Mouse (Mus musculus) natural killer cell, adult 2 months (primary cell): ENCODE results near the gene Efna3.
A peak's percentile ranks its signal among the peaks of the same experiment; 100 is the strongest.

ENCODE experiments used
- DNase-seq, 2 experiments: peaks; one replicate each; pipeline ENCODE4 v3.0.0; 2022; ENCODE audit warnings: low spot score in 2 of 2

The Efna3 gene

GRCm38 (mm10) chr3:89284261-89284660, 38.5 kb downstream of the Efna3 start:
- DNase-seq, result no peak

- DNase-seq, result no peak
Measured at GRCm38 (mm10) chr3:89282291-89282643, 40.5 kb downstream of the Efna3 start.

- peak; percentile 69 to 80 for DNase-seq
Measured at GRCm38 (mm10) chr3:89281579-89282290, 41.0 kb downstream of the Efna3 start.

GRCm38 (mm10) chr3:89280606-89281511, 41.9 kb downstream of the Efna3 start, which contains the start of gene Efna1:
Gene Efna1 (minus strand): TSS chr3:89281142.
- DNase-seq, result no peak

- DNase-seq, result no peak
Measured at GRCm38 (mm10) chr3:89280050-89280605, 42.6 kb downstream of the Efna3 start.

- peak; percentile 27 to 28 for DNase-seq
Measured at GRCm38 (mm10) chr3:89279153-89279890, 43.4 kb downstream of the Efna3 start.

GRCm38 (mm10) chr3:89278643-89279042, 44.1 kb downstream of the Efna3 start:
- DNase-seq, result no peak

GRCm38 (mm10) chr3:89278107-89278506, 44.7 kb downstream of the Efna3 start:
- no peak for DNase-seq

GRCm38 (mm10) chr3:89277281-89278021, 45.3 kb downstream of the Efna3 start:
- DNase-seq, result no peak

- no peak for DNase-seq
Measured at GRCm38 (mm10) chr3:89276061-89276460, 46.7 kb downstream of the Efna3 start.

GRCm38 (mm10) chr3:89271760-89272159, 51.0 kb downstream of the Efna3 start:
- no peak for DNase-seq

GRCm38 (mm10) chr3:89270891-89271290, 51.9 kb downstream of the Efna3 start:
- no peak for DNase-seq

- peak; percentile 35 to 48 for DNase-seq
Measured at GRCm38 (mm10) chr3:89270051-89270755, 52.6 kb downstream of the Efna3 start, which contains the start of gene Slc50a1. Gene Slc50a1 (minus strand): TSS chr3:89270570.

- no peak for DNase-seq
Measured at GRCm38 (mm10) chr3:89268916-89269315, 53.8 kb downstream of the Efna3 start.

- DNase-seq, result peak; percentile 59 to 67
Measured at GRCm38 (mm10) chr3:89266439-89266893, 56.3 kb downstream of the Efna3 start.
